Mouse (Mus musculus) gastrocnemius, postnatal 36 days (tissue): ENCODE data around the gene Gm21310. TPM values are rescaled to one million over a fixed set of nuclear protein-coding genes. Genes with fewer than 3 reads are reported as not detected.
"Not testable (repeated sequence)": the region's sequence is repeated elsewhere in the genome, so short reads cannot be mapped to it uniquely, and the experiment has no call there.

Experiments
- DNase-seq, 2 experiments: peaks; one replicate each; pipeline ENCODE4 v3.0.0; 2022
- intact Hi-C: fragments of 180-260 bp; cut with DNase I; formaldehyde crosslinking; loops from one replicate; pipeline ENCODE4 v1.15.1; 2025
- long read RNA-seq, 2 experiments: library from polyadenylated mRNA; stranded (forward); transcript quantifications; one replicate each; pipeline ENCODE4 v2.0.0; 2021
- total RNA-seq, 2 experiments: library from RNA; stranded (reverse); gene quantifications; 2 replicates each; pipeline ENCODE4 v1.2.3; 2021

Gene Gm21310
- not detected for total RNA-seq
- long read RNA-seq, experiment 1: 0 reads
- long read RNA-seq, experiment 2: 0 reads

GRCm38 (mm10) chrY:10147083-10147482 lies at the start of gene Gm21310:
Gene Gm21310 (minus strand): TSS chrY:10147183.
- intact Hi-C loops, DNase-seq: not testable (repeated sequence)

Other genes starting within 250 kb of the Gm21310 start
- gene Gm20834, start 177.4 kb upstream of the Gm21310 start, total RNA-seq: not detected